Mouse (Mus musculus) left cerebral cortex, postnatal 4 days (tissue): Measurements from ENCODE around the gene Gm45208. TPM values are rescaled to one million over a fixed set of nuclear protein-coding genes. Genes with fewer than 3 reads are reported as not detected.

Experiments used
- DNase-seq: peaks from one replicate; pipeline ENCODE4 v3.0.0-alpha.2; 2022
- intact Hi-C: fragments of 180-260 bp; cut with DNase I; formaldehyde crosslinking; loops from one replicate; pipeline ENCODE4 v1.15.1; 2025
- total RNA-seq, 2 experiments: library from RNA; stranded (reverse); gene quantifications; 2 replicates each; pipeline ENCODE4 v1.2.3; 2021

The Gm45208 gene
- total RNA-seq, 2 experiments from 2014 or later: 0.60 TPM; not detected in 1

GRCm38 (mm10) chrX:7769302-7770017 lies 47.4 kb downstream of the Gm45208 start:
- no peak for DNase-seq
- intact Hi-C loops: no loop called here

DNA sequence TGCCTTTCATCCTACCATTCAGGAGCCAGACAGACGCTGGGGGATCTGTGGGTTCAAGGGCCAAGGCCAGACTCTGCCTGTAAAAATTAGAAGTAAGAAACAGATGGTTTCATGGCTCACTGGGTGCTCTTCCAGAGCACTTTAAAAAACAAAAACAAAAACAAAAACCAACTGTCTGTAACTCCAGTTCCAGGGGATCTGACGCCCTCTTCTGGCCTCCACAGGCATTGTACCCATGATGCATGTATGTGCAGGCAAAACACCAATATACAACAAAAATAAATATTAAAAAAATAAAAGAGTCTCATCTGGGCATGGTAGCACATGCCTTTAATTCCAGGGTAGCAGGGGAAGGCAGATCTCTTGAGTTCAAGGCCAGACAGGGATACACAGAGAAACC lies 50.7 kb downstream of the Gm45208 start:
- DNase-seq: no peak
- intact Hi-C loops: no loop called here

- intact Hi-C loops: no loop called here
- DNase-seq: no peak
Observed at GRCm38 (mm10) chrX:7775501-7776205, 53.6 kb downstream of the Gm45208 start.

DNA sequence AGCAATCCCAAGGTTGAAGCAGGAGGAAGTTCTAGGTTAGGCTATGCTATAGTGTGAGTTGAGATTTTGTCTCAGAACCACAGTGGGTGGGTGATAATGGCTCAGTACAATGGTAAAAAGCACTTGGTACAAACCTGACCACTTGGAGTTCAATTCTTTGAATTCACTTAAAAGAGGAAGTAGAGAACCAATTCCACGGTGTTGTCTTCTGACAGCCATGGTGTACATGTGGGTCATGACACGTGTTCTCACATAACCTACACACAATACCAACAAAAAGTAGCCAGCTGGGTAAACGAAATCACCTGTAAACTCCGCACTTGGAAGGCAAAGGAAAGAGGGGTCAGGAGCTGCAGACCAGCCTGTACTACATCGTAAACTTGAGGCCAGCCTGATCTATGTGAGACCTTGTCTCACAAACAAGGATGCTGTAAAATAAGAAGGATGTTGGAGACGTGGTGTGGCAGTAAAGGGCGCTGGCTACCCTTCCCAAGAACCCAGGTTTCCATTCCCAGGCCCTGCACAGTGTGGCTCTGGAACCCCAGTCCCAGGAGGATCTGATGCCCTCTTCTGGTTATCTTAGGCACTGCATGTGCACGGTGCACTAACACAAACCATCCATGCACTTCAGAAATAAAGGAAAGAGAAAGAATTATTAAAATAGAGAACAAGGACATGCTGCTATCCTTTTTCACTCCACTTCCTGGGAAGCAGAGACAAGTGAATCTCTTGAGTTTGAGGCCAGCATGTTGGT lies 54.5 kb downstream of the Gm45208 start:
- peak; percentile 46 for DNase-seq

GRCm38 (mm10) chrX:7778450-7779244 lies 56.6 kb downstream of the Gm45208 start:
- DNase-seq: no peak
- intact Hi-C loops: no loop called here

More for the DNA sequence above, 54.5 kb downstream of the Gm45208 start:
- intact Hi-C loops: no loop called here

GRCm38 (mm10) chrX:7779294-7779693 lies 57.2 kb downstream of the Gm45208 start:
- DNase-seq: no peak
- intact Hi-C loops: no loop called here

Other genes starting within 250 kb of the Gm45208 start
- gene Foxp3, start 148.6 kb upstream of the Gm45208 start, total RNA-seq: under 1 TPM in 1 of 2 experiments, not detected in 1; 0.26 TPM
- gene Ppp1r3f, start 148.0 kb upstream of the Gm45208 start, total RNA-seq: 10 to 100 TPM in 1 of 2 experiments, 1 to 10 TPM in 1; 9.2 to 10.0 TPM
- gene Ccdc22, start 116.7 kb upstream of the Gm45208 start, total RNA-seq: 10 to 100 TPM; 24.8 to 26.3 TPM
- gene Cacna1f, start 115.2 kb upstream of the Gm45208 start, total RNA-seq: under 1 TPM in 1 of 2 experiments, not detected in 1; 0.22 TPM
- gene Syp, start 83.8 kb upstream of the Gm45208 start, total RNA-seq: 100 to 1,000 TPM; 573 to 717 TPM
- gene Prickle3, start 65.0 kb upstream of the Gm45208 start, total RNA-seq: 1 to 10 TPM; 1.4 to 1.9 TPM
- gene Plp2, start 50.9 kb upstream of the Gm45208 start, total RNA-seq: 10 to 100 TPM; 19.3 to 26.5 TPM
- under 1 TPM; 0.22 to 0.38 TPM for gene Magix, start 41.0 kb upstream of the Gm45208 start, total RNA-seq
- gene Gpkow, start 25.1 kb upstream of the Gm45208 start, total RNA-seq: 10 to 100 TPM; 39.0 to 42.0 TPM
- 10 to 100 TPM; 32.0 to 34.9 TPM for gene Wdr45, start 7.9 kb upstream of the Gm45208 start, total RNA-seq
- gene Praf2, start 6.2 kb downstream of the Gm45208 start, total RNA-seq: 10 to 100 TPM; 70.0 to 84.0 TPM
- 10 to 100 TPM; 56.2 to 65.4 TPM for gene Ccdc120, start 28.7 kb downstream of the Gm45208 start, total RNA-seq
- 10 to 100 TPM; 24.0 to 29.0 TPM for gene Tfe3, start 40.3 kb downstream of the Gm45208 start, total RNA-seq
- 10 to 100 TPM; 79.8 to 81.2 TPM for gene Gripap1, start 67.5 kb downstream of the Gm45208 start, total RNA-seq
- 10 to 100 TPM; 10.9 to 12.9 TPM for gene Kcnd1, start 100.0 kb downstream of the Gm45208 start, total RNA-seq
- gene Otud5, start 119.1 kb downstream of the Gm45208 start, total RNA-seq: 10 to 100 TPM; 63.8 to 69.8 TPM
- gene Pim2, start 156.0 kb downstream of the Gm45208 start, total RNA-seq: 10 to 100 TPM; 25.4 to 27.2 TPM
- gene Slc35a2, start 161.8 kb downstream of the Gm45208 start, total RNA-seq: 10 to 100 TPM; 40.5 to 41.7 TPM
- gene Pqbp1, start 177.0 kb downstream of the Gm45208 start, total RNA-seq: 10 to 100 TPM; 92.7 to 98.2 TPM
- gene Timm17b, start 177.1 kb downstream of the Gm45208 start, total RNA-seq: 10 to 100 TPM; 46.6 to 54.4 TPM
- not detected for gene Gm10491, start 185.6 kb downstream of the Gm45208 start, total RNA-seq
- not detected for gene Gm10490, start 187.3 kb downstream of the Gm45208 start, total RNA-seq
- 100 to 1,000 TPM; 188 to 204 TPM for gene Pcsk1n, start 197.6 kb downstream of the Gm45208 start, total RNA-seq
- gene Eras, start 206.4 kb downstream of the Gm45208 start, total RNA-seq: not detected
- 10 to 100 TPM; 62.5 to 71.4 TPM for gene Hdac6, start 225.6 kb downstream of the Gm45208 start, total RNA-seq